Mouse (Mus musculus) kidney, adult 18-20 months (tissue): ENCODE results near the gene Krt81.

Experiments
- DNase-seq: peaks from one replicate; pipeline ENCODE4 v3.0.0; 2021

Krt81 gene

DNA sequence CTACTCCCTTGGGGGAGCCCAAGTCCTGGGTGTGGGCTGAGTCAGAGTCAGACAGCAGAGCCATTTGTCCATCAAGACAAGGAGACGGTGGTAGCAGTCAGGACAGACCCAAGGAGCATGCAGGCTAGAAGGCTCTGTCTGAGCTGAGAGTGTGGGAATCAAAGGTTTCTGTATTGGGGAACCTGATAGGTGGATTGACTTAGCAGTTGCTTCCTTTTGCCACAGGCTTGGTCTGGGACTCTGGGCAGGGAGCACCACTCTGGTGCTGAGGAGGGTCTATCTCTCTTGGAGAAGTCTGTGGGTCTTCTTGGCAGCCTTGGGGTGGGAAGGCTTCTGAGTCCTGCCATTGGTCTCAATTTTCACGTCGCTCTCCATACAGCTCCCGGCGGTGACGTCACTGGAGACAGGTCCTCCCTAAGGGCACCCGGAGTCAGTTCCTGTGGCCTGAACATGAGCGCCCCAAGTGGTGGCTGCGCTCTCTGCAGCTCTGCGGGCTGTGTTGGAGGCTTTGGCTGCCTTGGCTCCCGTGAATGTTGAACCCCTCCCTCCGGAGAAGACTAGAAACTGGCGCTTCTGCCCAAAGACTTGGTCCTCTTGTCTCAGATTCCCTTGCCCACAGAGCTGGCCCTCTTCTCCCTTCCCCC is 10.3 kb downstream of the Krt81 start:
- DNase-seq: peak; percentile 84

DNA sequence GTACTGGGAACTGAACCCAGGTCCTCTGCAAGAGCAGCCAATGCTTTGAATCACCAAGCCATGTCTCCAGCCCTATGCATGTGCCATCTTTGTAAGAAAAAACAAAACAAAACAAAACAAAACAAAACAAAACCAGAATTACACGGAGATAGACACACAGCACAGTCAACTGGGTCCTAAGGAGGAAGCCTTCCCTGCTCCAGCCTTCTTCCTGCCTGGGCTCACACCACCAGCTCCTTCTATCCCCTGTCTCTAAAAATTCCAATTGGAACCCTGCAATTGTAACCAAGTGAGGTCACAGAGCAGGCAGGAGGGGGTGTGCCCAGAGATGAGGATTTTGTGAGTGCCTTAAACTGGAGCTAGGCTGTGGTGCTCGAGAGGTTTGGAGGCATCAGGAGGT is 16.1 kb downstream of the Krt81 start, which contains the start of gene Krt88:
TSS of gene Krt88 (plus strand) at position 301 of the 400 bp plus-strand sequence.
- DNase-seq: no peak

DNA sequence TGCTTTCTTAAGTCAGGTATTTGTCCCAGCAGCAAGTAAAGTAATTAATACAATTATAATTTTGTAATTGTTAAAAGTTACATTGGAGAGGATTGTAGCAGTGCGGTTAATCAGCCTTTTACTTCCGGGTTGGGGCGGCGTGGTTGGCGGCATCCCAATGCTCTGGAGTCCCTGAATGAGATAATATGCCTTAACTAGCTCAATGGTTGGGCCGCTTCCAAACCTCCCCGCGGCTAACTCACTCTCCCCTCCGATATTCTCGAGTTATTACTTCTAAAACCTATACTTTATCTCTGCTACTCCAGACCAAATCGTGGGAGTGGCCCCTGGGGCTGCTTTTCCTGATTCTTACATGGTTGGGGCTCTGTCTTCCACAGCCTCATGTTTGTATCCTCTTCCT is 17.0 kb downstream of the Krt81 start:
- DNase-seq: no peak

DNA sequence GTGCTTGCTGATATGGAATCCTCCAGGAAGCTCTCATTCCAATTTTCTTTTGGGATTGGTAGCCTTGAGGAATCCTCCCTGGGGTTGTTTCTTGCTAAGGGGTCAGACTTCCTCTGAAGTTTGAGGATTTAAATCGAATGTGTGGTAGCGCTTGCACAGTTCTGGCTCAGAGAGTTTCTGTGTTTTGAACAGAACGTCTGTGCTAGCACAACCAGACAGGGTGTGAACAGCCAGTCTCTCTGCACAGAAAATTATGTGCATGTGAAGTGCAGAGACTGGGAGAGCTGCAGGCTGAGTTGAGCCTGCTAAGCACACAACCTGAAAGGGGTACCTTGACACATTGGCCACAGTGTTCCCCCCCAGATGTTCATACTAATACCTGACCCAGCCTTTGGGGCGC is 22.7 kb downstream of the Krt81 start:
- no peak for DNase-seq

DNA sequence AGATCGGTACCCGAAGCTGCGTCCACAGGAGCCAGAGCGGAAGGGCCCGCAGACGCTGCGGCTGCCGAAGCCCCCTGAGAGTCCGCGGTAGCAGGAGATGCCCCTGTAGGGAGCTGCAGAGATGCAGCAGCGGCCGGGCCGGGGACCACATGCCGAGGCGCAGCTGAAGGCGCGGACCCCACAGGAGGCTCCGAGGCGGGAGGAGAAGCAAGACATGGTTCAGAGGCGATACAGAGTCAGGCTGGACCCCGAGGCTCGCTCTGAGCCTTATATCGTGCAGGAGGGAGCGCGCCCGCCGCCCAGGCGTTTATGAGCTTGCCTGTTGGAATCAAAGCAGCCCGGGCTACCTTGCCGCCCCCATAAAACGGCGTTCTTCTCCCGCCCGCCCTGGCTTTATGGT is 25.0 kb downstream of the Krt81 start, which contains the start of gene Krt87:
TSS of gene Krt87 (minus strand) at position 250 of the 400 bp plus-strand sequence.
- DNase-seq: no peak

DNA sequence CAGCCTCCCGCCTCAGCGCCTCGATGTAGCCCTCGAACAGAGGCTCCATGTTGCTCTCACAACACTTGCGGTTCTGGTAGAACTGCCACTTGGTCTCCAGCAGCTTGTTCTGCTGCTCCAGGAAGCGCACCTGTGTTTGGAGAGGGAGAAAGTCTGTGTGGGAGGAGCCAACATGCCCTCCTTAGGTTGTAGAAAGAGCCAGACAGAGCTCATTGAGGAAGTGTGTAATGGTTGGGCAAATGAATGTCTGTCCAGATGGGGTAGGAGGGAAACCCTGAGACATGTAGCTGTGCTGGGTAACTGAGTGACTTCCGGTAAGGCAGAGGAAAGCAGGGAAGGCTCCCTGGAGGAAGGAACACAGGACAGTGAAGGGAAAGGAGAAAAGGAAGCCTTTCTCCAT is 26.9 kb downstream of the Krt81 start:
- DNase-seq: no peak

DNA sequence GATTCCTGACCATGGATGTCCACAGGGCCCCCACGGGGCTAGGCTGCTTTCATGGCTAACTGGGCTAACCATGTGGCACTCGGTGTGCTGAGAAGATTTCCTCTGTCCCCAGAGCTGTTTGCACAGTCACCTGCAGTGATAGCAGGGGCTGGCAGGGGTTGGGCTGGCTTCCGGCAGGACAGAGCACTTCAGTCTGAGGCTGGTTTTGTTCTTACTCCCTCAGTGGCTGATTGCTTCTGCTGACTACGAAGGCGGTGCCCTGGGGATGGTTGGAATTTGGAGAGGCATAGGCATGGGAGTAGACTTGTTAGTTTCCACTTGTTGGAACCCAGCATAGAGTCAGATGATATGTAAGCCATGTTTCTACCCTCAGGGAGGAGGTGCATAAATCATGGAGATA is 38.6 kb downstream of the Krt81 start:
- no peak for DNase-seq

DNA sequence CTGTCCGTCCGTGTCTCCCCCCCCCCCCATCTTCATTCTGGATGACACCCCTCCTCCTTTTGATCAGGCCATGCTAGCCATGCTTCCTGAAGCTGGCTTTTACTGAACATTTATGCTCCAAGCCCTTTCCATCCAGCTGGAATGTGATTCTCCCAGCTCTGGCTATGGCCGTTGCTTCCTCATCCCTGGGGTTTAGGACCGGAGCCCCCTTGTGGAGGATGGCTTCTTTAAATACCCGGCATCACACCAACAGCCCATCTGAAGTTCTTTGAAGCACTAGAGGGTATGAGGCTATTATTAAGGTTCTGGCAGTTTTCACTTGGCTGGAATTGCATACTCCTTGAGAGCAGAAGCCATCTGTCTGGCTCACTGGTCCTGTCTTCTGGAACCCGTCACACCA is 42.6 kb downstream of the Krt81 start:
- no peak for DNase-seq

DNA sequence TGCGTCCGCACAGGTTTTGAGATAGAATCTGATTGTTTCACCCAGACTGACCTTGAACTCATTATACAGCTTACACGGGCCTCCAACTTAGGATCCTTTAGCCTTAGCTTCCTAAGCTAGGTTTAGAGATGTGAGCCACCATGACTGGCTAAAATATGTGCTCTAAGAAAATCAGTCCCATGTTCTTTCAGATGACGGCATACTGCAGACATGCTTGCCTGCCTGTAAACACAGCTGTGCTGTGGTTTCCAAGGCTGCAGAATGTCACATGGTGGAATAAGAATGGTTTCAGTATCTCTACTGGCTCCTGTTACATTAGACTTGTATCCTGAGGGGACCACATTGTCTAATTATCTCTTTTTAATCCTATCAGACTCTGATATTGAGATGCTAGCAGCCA is 44.6 kb downstream of the Krt81 start:
- no peak for DNase-seq

DNA sequence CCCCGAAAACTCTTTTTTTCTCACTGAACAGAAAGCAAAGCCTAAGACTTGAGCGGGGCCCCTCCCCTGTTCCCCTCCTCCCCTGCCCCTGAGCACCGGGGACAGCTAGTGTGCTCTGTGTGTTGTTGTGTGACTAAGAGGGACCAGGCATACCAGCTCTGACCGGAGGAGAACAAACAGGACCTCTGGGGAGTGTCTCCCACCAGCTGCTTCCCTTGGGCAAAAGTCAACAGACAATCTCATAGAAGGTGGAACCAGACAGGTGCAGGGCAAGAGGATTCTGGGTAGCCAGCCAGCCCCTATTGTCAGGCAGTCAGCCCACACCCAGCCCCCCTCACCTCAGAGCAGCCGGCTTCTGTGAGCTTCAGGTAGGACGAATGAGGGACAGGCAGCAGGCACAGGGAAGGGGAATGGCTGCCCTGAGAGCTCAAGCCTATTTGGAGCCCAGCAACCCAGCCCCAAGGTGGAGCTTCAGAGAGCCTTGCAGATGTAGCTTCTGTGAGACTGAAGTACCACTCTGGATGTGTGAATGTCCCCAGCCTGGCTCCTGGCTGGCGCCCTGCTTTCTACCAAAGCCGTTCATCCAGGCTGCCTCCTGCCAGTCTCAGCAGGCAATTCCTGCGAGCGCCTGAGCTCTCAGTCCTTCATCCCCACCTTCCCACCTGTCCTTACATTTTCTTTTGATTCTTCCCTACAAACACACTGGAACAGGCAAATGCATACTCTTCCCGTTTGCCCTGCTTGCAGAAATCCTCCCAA is 48.6 kb downstream of the Krt81 start:
- DNase-seq: no peak

DNA sequence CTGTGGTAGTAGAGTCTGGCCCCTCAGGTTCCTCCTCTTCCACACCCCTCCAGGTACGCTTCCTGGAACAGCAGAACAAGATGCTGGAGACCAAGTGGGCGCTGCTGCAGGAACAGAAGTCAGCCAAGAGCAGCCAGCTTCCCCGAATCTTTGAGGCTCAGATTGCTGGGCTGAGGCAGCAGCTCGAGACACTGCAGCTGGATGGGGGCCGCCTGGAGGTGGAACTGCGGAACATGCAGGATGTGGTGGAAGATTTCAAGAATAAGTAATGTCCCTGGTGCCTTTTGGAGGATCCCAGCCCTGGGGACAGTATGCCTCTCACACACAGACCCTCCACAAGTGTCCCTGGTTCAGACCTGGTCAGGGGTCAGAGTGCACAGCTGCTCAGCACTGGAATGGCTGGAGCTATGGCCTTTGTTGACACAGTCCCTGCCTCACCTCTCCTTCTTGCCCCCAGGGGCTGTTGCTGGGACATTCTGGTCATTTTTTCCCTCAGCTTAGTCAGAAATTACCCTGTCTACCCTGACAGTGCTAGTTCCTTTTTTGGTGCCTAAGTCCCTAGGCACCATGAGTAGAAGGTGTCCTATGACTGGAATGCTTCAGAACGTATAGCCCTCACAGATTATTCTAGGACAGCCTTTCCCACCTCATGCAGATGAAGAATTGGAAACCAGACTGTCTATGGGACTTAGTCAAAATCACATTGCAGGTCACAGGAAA is 49.5 kb downstream of the Krt81 start:
- peak; percentile 27 for DNase-seq

DNA sequence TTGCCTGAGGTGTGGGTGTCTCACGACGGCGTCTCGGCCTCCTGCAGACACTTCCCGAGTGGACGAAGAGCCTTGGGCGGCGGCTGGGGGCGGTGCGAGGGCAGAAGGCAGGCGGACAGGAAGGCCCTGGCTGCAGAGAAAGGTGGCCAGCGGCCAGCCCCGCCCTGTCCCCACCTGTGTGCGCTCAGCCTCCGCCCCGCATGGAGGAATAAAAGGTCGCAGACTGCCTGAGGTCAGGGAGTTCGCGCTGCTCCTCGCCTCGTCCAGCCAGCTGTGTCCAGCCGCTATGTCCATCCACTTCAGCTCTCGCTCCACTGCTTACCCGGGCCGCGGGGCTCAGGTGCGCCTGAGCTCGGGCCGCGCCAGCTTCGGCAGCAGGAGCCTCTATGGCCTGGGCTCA is 51.4 kb downstream of the Krt81 start:
- DNase-seq: peak; percentile 81

DNA sequence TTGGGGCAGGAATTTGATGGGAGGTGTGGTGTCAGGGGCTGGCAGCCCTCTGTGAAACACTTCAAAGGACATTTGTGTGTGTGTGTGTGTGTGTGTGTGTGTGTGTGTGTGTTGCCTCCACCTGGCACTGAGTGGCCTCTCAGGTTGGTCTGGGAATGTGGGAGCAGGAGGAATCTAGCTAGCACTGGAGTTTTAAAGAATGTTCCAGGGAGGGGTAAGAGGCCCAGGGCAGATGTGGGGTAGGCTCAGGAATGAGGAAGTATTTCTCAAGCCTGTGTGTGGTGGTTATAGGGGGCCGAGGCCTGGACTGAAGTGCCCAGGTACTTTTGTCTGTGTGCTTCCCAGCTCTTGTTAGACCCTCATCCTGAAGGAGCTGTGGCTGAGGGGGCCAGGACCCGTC is 52.8 kb downstream of the Krt81 start, which contains the start of gene Krt7:
TSS of gene Krt7 (plus strand) at position 269 of the 400 bp plus-strand sequence.
- DNase-seq: peak; percentile 47
